Mouse (Mus musculus) large intestine, adult 2 months (tissue): ENCODE data around the gene Gm11595. TPM values are rescaled to one million over a fixed set of nuclear protein-coding genes. Genes with fewer than 3 reads are reported as not detected.
"Not testable (repeated sequence)": the region's sequence is repeated elsewhere in the genome, so short reads cannot be mapped to it uniquely, and the experiment has no call there.

Experiments used
- DNase-seq: peaks from one replicate; pipeline ENCODE4 v3.0.0-alpha.2; 2012; ENCODE audit warnings: low read depth, low spot score
- WGBS: fragments of 180-500 bp; shearing (Covaris S2); methylation state at CpG from one replicate; pipeline ENCODE4 v1.1.7; 2018; 5-methylcytosine and 5-hydroxymethylcytosine counted together
- polyA plus RNA-seq: library from polyadenylated mRNA; depleted of rRNA; stranded (reverse); fragments of >200 nt; gene quantifications from 2 replicates; pipeline ENCODE4 v1.2.3, GENCODE M21; 2012; rRNA removed

Gm11595 gene
- not detected in 2 replicates for polyA plus RNA-seq

- DNase-seq = not testable (repeated sequence)
Observed at GRCm38 (mm10) chr11:99772813-99773212, at the start of gene Gm11595. Gene Gm11595 (minus strand): TSS chr11:99772913.

GRCm38 (mm10) chr11:99815566-99815965, 42.9 kb upstream of the Gm11595 start, which contains the start of gene Gm11564:
Gene Gm11564 (minus strand): TSS chr11:99815666.
- not testable (repeated sequence) for DNase-seq
- 74% methylated on average over 2 of the region's 2 CpGs for WGBS

- DNase-seq = not testable (repeated sequence)
Observed at GRCm38 (mm10) chr11:99809792-99810191, 37.1 kb upstream of the Gm11595 start, which contains the start of gene Krtap4-13. Gene Krtap4-13 (minus strand): TSS chr11:99809892.

- no CpG with 5 or more reads among the region's 1 CpGs for WGBS
- DNase-seq = not testable (repeated sequence)
Observed at GRCm38 (mm10) chr11:99804346-99804745, 31.6 kb upstream of the Gm11595 start, which contains the start of gene Gm11554. Gene Gm11554 (minus strand): TSS chr11:99804446.

GRCm38 (mm10) chr11:99798832-99799231, 26.1 kb upstream of the Gm11595 start, which contains the start of gene Gm11569:
Gene Gm11569 (minus strand): TSS chr11:99798932.
- no CpG with 5 or more reads among the region's 1 CpGs for WGBS

GRCm38 (mm10) chr11:99793367-99793766, 20.7 kb upstream of the Gm11595 start, which contains the start of gene Gm11596:
Gene Gm11596 (minus strand): TSS chr11:99793467.
- DNase-seq = no peak
- WGBS = 67% methylated on average over 2 of the region's 2 CpGs

More at GRCm38 (mm10) chr11:99798832-99799231, 26.1 kb upstream of the Gm11595 start, which contains the start of gene Gm11569:
- DNase-seq = not testable (repeated sequence)

GRCm38 (mm10) chr11:99784900-99785299, 12.2 kb upstream of the Gm11595 start, which contains the start of gene Krtap4-9:
Gene Krtap4-9 (plus strand): TSS chr11:99785200.
- not testable (repeated sequence) for DNase-seq

- WGBS = 97% methylated on average over 2 of the region's 2 CpGs
- DNase-seq = no peak
Observed at GRCm38 (mm10) chr11:99780604-99781003, 7.9 kb upstream of the Gm11595 start, which contains the start of gene Krtap4-8. Gene Krtap4-8 (minus strand): TSS chr11:99780704.

GRCm38 (mm10) chr11:99778401-99778800, 5.7 kb upstream of the Gm11595 start:
- 68% methylated on average over 7 of the region's 7 CpGs for WGBS
- DNase-seq = no peak

- WGBS = 76% methylated on average over 2 of the region's 2 CpGs
- DNase-seq = no peak
Observed at GRCm38 (mm10) chr11:99768410-99768809, 4.3 kb downstream of the Gm11595 start.

- no peak for DNase-seq
- WGBS = 90% methylated on average over 1 of the region's 1 CpGs
Observed at GRCm38 (mm10) chr11:99758877-99759276, 13.8 kb downstream of the Gm11595 start.

- WGBS = 74% methylated on average over 3 of the region's 3 CpGs
- no peak for DNase-seq
Observed at GRCm38 (mm10) chr11:99743985-99744384, 28.7 kb downstream of the Gm11595 start.

- 57% methylated on average over 2 of the region's 2 CpGs for WGBS
- DNase-seq = no peak
Observed at GRCm38 (mm10) chr11:99734190-99734589, 38.5 kb downstream of the Gm11595 start, which contains the start of gene Gm14180. Gene Gm14180 (minus strand): TSS chr11:99734290.

- WGBS = 83% methylated on average over 2 of the region's 2 CpGs
- no peak for DNase-seq
Observed at GRCm38 (mm10) chr11:99724061-99724460, 48.7 kb downstream of the Gm11595 start.

Other genes with a start within 250 kb of the Gm11595 start
- not detected in 2 replicates for gene Krt40, start 229.8 kb downstream of the Gm11595 start, polyA plus RNA-seq
- gene Krtap3-3, start 222.0 kb downstream of the Gm11595 start, polyA plus RNA-seq = not detected in 2 replicates
- not detected in 2 replicates for gene Krtap3-2, start 216.1 kb downstream of the Gm11595 start, polyA plus RNA-seq
- gene Gm11939, start 213.4 kb downstream of the Gm11595 start, polyA plus RNA-seq = not detected in 2 replicates
- 0.30 and 0.55 TPM in 2 replicates for gene Krtap3-1, start 206.3 kb downstream of the Gm11595 start, polyA plus RNA-seq
- gene Krtap1-5, start 191.9 kb downstream of the Gm11595 start, polyA plus RNA-seq = not detected in 2 replicates
- gene Krtap1-4, start 189.3 kb downstream of the Gm11595 start, polyA plus RNA-seq = not detected in 2 replicates
- gene Krtap1-3, start 181.6 kb downstream of the Gm11595 start, polyA plus RNA-seq = not detected in 2 replicates
- not detected in 2 replicates for gene Krtap9-3, start 174.8 kb downstream of the Gm11595 start, polyA plus RNA-seq
- 0.21 TPM in 1 of 2 replicates, not detected in the other for gene Gm11938, start 169.6 kb downstream of the Gm11595 start, polyA plus RNA-seq
- not detected in 2 replicates for gene Gm11937, start 162.7 kb downstream of the Gm11595 start, polyA plus RNA-seq
- 0.22 TPM in 1 of 2 replicates, not detected in the other for gene Krtap2-4, start 158.1 kb downstream of the Gm11595 start, polyA plus RNA-seq
- 0.26 TPM in 1 of 2 replicates, not detected in the other for gene Gm11562, start 152.5 kb downstream of the Gm11595 start, polyA plus RNA-seq
- not detected in 2 replicates for gene Krtap4-1, start 144.7 kb downstream of the Gm11595 start, polyA plus RNA-seq
- gene Krtap4-2, start 137.8 kb downstream of the Gm11595 start, polyA plus RNA-seq = not detected in 2 replicates
- gene Krtap4-7, start 128.8 kb downstream of the Gm11595 start, polyA plus RNA-seq = not detected in 2 replicates
- gene Gm11555, start 122.7 kb downstream of the Gm11595 start, polyA plus RNA-seq = not detected in 2 replicates
- gene Gm11563, start 114.0 kb downstream of the Gm11595 start, polyA plus RNA-seq = not detected in 2 replicates
- gene Krtap4-6, start 107.0 kb downstream of the Gm11595 start, polyA plus RNA-seq = not detected in 2 replicates
- gene Gm14190, start 82.2 kb downstream of the Gm11595 start, polyA plus RNA-seq = not detected in 2 replicates
- gene Gm14180, start 38.6 kb downstream of the Gm11595 start, polyA plus RNA-seq = not detected in 2 replicates
- gene Krtap4-8, start 7.8 kb upstream of the Gm11595 start, polyA plus RNA-seq = not detected in 2 replicates
- gene Krtap4-9, start 12.3 kb upstream of the Gm11595 start, polyA plus RNA-seq = not detected in 2 replicates
- gene Gm11596, start 20.6 kb upstream of the Gm11595 start, polyA plus RNA-seq = not detected in 2 replicates
- gene Gm11569, start 26.0 kb upstream of the Gm11595 start, polyA plus RNA-seq = not detected in 2 replicates
- gene Gm11554, start 31.5 kb upstream of the Gm11595 start, polyA plus RNA-seq = not detected in 2 replicates
- gene Krtap4-13, start 37.0 kb upstream of the Gm11595 start, polyA plus RNA-seq = not detected in 2 replicates
- not detected in 2 replicates for gene Gm11564, start 42.8 kb upstream of the Gm11595 start, polyA plus RNA-seq
- gene 2300003K06Rik, start 65.2 kb upstream of the Gm11595 start, polyA plus RNA-seq = not detected in 2 replicates
- 0.11 and 0.33 TPM in 2 replicates for gene Krtap4-16, start 78.7 kb upstream of the Gm11595 start, polyA plus RNA-seq
- not detected in 2 replicates for gene Gm11568, start 85.0 kb upstream of the Gm11595 start, polyA plus RNA-seq
- not detected in 2 replicates for gene Gm11559, start 91.6 kb upstream of the Gm11595 start, polyA plus RNA-seq
- gene Krtap9-1, start 100.5 kb upstream of the Gm11595 start, polyA plus RNA-seq = not detected in 2 replicates
- gene Gm11567, start 106.3 kb upstream of the Gm11595 start, polyA plus RNA-seq = not detected in 2 replicates
- not detected in 2 replicates for gene Krtap31-1, start 135.0 kb upstream of the Gm11595 start, polyA plus RNA-seq
- not detected in 2 replicates for gene Gm11565, start 141.8 kb upstream of the Gm11595 start, polyA plus RNA-seq
- not detected in 2 replicates for gene Krtap31-2, start 163.4 kb upstream of the Gm11595 start, polyA plus RNA-seq
- not detected in 2 replicates for gene Krtap9-5, start 175.6 kb upstream of the Gm11595 start, polyA plus RNA-seq
- not detected in 2 replicates for gene Krtap29-1, start 206.1 kb upstream of the Gm11595 start, polyA plus RNA-seq
- gene Krtap16-1, start 213.7 kb upstream of the Gm11595 start, polyA plus RNA-seq = not detected in 2 replicates
- not detected in 2 replicates for gene Krtap17-1, start 221.1 kb upstream of the Gm11595 start, polyA plus RNA-seq
- not detected in 2 replicates for gene Krt33a, start 243.3 kb upstream of the Gm11595 start, polyA plus RNA-seq